Mouse (Mus musculus) kidney, postnatal 25 days (tissue): Measurements from ENCODE around the gene Rhbdd1.

Source experiments
- DNase-seq, 2 experiments: peaks; one replicate each; pipeline ENCODE4 v3.0.0; 2021; ENCODE audit warnings: mixed read lengths in 2 of 2

The Rhbdd1 gene

DNA sequence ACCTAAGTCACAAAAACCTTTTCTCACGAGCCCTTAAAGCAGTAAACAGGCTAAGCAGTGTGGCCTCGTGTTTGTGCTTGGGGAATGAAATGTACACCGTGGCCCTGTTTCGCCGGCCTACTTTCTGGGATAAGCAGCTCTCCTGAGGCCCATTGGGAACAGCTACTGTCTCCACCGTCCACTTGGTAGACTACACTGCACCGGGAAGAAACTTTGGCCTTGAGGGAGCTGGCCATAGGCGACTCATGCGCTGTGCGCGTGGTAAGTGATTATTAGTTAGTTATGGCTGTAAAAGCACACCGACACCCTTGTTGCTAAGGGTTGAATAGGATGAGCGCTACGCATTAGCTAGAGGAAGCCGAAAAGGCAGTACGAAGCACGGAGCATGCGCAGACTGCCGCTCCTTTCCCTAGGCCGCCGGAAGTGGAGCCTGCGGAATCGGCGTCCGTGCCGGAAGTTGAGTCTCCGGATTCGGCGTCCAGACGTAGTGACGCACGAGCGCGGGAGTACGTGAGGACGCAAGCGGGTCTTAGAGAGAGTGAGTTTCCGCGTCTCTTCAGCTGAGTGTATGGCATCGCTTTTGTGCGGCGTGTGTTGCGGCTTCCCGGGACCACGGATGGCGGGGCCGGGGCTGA is at the start of gene Rhbdd1:
TSS of gene Rhbdd1 (plus strand) at position 342 of the 635 bp plus-strand sequence.
- DNase-seq, result peak; percentile 98 to 99

DNA sequence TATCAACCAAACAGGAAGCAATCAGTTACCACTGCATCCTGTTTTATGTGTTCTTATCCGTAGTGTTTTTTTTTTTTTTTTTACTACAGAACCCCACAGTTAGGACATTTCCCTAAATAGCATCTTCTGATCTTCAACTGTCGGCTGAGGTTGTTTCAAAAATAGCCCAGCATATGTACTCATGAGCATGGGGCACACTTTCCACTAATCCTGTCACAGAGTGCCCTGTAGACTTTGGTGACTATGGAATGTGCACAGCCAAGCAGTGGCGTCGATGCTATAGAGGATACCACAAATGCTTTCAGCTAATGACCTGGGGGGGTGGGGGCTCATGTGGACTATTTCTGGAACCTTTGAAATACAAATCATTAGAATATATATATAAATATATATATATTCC is 48.7 kb upstream of the Rhbdd1 start:
- no peak for DNase-seq

DNA sequence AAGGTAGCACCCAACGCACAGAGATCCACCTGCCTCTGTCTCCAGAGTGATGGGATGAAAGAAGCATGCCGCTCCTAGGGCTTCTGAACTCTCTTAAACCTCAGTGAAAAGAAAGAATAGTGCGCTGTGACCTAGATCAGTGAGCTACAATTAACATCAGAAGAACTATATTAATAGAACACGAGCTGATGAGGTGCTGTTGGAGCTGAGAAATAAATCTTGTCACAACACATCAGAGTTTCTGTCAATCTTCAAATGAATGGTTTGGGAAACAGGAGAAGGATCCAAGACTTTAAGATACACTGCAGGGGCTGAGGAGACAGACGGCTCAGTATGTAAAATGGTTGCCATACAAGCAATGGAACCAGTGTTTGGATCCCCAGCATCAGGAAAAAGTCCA is 44.0 kb upstream of the Rhbdd1 start:
- no peak for DNase-seq

DNA sequence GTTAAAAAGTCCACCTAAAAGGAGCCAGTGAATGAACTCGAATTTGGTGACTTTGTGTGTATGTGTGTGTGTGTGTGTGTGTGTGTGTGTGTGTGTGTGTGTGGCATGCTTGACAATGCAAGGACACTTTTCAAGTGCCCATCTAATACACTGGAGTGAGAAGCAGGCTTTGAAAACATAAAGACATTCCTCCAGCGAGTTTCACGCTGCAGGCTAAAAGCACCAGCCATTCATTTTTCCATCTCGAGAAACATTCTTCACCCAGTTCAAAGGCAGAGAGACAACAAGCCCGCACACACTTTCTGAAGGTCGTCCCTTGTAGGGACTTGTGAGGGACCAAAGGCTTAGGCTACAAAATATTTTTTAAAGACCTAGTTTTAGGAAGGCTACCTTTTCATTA is 42.7 kb upstream of the Rhbdd1 start:
- no peak for DNase-seq

DNA sequence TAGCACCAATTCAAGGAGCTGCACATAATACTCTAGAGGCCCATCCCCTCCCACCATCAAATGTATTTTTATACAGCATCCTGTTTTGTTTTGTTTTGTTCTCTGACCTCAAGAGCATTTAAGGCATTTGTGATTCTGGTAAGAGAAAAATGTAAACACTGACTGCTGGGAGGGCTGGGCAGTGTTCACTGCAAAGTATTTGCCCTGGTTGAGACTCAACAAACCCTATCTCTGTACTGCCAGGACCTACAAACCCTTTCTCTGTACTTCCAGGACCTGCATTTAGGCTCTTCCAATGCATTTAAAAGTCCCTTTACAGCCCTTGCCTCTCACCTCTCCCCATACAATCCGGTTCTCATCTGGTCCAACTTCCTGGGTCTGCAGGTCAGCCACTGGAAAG is 41.9 kb upstream of the Rhbdd1 start:
- DNase-seq, result no peak

DNA sequence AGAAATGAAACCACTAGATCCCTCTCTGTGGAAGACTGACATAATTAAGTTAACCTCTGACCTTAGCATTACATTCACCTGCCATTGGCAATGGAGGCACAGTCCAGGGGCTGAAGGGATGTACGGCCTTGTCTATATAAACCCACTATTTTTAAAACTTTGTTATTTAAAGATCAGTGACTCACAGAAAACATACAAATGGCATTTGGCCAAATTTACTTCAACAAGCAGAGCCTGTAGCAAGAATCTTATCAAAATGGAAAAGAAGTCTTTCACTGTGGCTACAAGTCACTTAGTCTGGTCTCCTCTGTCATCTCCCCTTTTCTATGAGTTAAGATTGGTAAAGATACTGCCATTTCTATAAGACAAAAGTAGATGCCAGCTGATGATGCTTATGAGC is 36.5 kb upstream of the Rhbdd1 start:
- no peak for DNase-seq

DNA sequence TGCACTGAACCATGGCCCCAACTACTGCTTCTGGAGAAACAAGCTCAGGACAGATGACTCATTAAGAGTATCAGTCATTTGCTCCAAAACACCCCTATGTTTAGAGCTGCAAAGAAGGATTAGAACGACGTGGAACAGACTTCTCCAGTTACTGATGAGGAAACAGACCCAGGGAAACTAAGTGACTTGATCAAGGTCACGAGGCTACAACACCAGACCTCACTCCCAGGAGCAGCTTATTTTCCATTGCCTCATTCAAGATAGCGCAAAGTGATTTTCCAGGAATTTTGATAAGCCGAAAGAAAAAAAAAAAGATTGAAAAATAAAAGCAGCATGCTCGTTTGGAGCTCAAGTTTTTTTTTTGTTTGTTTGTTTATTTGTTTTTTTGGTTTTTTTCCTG is 34.4 kb upstream of the Rhbdd1 start:
- DNase-seq, result no peak

DNA sequence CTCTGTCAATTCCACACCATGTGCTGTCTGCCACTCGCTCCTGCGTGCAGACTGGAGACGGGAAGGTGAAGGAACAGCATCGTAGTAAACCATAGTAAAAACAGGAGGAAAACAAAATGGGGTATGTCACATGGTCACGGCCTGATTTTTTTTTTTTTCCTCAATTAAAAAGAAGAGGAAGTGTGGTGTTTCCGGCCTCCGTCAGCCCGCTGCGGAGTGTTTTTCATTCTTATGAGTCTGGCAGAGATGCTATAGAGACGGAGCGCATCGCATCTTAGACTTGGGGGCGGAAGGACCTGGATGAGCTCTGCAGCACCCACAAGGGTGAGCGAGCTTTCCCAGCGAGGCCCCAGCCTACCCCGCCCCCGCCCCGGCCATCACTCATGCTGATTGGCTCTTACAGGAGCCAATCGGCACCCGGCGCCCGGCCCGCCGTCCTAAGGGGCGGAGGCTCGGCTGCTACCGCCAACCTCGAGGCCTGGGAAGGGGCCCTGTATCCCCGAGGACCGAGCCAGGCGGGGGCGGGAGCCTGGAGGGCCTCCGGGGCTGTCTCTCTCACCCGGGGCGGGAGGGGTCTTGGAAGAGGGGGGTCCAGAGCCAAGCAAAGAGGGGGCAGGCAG is 33.1 kb upstream of the Rhbdd1 start:
- peak; percentile 86 to 95 for DNase-seq

DNA sequence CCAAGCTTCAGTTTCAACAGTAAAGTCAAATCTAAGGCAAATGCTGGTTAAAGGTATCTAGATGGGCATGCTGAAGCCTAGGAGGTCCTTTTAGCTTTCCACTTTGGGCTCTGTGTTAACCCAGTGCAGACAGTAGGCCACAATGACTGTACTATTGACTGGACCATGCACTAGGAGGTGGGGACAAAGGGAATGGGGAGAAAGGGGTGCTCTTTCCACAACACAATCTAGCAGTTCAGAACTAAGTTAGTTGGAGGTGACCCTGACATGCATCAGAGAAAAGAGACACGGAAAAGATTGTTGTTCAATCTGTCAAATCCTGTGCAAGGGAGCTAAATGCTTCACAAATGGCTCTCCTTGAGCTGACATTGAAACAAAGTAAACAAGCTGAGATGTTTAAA is 32.4 kb upstream of the Rhbdd1 start:
- peak; percentile 5 to 35 for DNase-seq

DNA sequence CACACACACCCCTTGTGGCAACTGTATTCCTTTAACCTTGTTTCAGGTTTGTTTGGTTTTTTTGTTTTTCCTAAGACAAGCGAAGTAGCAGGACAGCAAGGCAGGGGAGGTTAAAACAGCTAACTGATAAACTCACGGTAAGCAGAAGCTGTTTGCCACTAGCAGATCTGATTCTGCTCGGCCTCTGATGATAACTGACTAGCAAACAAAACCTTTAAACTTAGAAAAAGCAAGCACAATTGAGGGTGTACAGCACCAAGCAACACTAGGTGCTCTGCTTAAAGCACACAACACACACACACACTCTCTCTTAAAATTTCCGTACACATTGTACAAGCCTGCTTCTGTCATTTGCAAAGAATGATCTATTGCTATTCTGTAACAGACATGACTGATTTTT is 31.8 kb upstream of the Rhbdd1 start:
- DNase-seq, result no peak

DNA sequence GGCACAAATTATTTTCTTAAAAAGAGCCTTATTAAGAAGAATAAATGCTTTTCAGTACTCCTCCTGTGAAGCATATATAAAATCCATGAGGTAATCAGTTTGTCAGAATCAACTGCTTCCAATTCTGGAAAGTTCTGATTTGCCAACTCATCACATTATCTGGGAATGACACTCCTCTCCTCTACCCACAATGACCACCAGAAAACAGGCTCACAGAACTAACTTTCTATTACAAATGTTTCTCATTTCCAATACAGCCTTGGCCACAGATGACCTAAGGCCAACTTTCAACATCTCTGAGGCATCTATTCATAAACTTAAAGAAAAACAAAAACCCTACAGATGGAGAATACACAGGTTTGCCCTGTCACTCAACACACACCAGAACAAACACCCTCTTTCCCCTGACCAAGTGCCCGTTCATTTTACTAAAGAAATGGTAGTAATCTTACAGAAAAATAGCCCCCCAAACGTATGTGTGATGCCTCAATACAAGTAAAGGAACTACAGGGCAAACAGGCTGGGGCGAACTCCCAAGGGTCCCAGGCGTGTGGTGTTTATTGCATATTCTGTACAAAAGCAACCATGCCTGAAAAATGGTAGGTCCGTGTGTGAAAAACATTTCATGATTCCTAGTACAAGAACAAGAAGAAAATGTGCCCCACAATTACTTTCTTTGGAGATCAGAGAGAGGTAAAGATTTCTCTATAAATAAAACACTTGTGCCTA is 30.6 kb upstream of the Rhbdd1 start:
- no peak for DNase-seq

DNA sequence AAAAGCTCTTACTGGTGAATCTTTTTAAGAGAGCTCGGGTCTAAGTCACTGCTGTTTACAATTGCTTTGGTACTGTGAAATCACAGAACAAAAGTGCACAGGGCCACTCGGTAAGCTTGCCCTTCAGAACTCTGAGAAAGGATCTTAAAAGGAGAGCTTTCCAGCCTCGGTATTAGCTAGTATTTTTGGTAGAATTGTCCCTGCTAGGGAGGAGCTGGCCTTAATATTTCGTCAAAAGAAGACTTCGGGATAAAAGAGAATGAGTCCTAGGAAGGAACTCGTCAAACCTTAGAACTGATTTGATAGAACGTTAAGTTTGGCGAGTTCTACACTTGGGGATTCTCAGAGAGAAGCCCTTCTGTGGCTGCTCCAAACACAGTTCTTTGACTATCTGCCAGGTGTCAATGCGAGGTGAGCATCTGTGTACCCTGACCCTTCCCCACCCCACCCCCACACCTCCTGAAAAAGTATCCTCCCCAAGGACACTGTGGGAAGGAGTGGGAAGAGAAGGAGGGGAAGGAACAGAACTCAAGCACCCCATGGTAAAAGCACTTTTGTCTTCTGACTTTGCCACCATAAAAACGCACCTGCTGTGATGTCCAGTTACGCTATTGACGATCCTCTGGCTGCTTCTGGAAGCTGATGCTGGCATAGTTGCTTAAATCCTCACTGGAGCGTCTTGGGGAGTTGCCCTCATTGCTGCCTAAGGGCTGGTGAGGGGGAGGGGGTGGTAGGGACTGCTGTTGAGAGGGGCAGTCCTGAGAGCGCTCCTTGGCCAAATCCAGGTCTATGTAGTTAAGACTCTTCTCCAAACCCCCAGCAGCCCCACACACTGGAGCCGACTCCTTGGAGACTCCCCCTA is 29.8 kb upstream of the Rhbdd1 start:
- DNase-seq, result peak in 1 of 2 experiments; percentile 40

DNA sequence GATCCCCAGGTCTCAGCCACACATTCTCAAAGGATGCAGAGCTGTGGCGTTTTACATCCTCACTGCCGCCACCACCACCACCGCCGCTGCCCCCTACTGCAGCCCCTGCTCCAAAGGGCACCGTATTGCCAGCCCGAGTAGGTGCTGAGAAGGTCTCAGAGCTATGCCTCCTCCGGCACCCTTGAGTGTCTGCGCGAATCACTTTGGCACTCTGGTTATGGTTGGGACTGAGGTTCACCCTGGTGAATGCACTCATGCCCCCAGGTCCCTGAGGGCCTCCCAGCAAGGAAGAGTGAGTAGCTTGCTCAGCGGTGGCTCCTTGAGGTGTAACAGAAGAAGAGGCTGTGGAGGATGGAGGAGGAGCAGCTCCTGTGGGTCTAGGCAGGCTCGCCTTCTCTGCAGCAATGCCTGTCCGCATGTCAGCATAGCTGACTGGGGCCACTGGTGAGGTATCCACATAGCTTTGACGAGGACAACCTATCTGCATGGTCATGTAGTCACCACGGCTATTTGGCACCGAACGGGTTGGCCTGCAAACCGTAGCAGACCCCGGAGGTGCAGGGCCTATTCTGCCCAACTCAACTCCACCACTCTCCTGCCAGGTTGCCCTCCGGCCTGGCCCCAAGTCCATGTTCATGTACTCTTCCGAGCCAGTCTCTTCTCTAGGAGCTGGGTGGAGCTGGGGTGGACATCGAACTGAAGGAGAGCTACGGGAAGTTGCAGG is 29.0 kb upstream of the Rhbdd1 start:
- DNase-seq, result peak in 1 of 2 experiments; percentile 50

DNA sequence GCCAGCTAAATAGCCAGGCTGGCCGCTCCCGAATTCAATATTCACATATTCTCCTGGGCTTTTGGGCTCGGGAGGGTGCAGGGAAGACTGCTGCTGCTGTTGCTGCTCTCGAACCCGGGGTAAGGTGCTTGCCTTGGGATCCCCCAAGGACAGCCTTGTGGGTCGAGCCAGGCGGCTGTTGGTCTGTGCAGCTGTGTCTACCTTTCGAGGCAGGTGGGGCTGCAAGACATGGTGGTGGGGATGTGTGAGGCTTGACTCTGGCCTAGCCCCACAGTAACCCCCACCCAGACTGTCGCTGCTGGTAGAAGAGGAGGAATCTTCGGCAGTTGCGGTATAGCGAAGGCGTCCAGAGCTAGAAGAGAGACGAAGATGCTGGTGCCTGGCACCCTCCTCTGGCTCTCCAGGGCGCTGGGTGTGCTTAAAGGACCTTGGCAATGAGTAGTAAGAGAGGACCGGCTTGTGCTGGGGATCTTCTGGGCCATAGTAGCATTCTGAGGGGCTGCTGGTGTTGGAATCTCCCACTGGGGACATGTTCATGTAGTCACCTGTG is 28.4 kb upstream of the Rhbdd1 start:
- DNase-seq, result peak in 1 of 2 experiments; percentile 38

DNA sequence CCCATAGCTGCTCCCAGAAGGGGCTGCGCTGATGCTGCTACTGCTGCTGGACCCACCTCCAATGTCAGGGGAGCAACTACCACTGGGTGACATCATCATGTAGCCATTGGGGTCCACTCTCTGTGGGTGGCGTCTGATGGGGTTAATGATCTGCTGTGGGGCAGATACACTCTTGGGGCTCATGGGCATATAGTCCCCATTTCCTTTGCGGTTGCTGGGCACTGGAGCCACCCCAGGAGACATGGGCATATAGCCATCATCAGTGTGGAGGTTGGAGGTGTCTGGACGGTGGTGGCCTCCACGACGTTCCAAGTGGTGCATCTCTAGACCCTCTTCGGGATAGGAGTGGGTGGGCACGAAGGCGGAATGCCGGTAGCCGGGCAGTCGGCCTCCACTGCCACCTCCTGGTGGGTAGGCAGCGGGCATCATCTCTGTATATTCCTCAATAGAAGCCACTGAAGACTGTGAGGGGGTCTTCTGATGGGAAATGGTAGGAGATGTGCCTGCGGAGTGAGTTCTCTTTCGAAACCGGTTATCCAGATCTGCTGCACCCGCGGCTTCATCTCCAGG is 27.7 kb upstream of the Rhbdd1 start:
- no peak for DNase-seq

DNA sequence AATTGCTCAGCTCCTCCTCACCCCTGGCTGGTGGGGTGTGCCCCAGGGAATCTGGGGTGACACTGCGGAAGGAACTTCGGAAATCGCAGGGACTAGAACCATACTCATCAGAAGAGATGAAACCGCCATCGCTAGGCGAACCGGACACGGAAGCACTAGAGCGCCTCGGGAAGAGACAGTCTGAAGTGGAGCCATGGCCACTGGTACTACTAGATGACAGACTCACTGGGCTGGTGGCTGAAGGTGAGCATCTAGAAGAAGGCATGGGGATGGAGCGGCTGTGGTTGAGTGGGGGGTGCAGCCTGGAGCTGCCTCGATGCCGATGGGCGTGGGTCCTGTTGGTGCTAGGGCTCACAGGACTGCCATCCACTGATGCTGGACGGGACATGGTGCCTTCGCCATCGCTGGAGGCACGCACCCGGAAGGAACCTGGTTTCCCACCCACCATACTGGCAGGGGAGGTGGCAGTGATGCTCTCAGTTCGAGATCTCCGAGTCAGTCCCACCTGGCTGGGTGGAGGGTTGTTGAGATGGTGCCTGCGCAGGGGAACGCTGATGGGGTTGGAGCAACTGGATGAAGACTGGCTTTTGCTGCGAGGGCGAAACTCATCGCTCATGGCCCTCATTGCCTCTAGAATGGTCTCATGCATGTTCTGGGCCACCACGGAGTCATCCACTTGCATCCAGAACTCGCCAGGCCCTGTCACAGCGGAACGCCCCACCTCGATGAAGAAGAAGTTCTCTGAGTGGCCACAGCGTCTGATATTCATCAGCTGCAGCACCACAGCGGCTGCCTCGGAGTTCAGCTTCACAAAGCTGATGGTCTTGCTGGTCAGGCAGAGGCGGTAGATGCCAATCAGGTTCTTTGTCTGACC is 26.9 kb upstream of the Rhbdd1 start:
- DNase-seq, result peak in 1 of 2 experiments; percentile 45

DNA sequence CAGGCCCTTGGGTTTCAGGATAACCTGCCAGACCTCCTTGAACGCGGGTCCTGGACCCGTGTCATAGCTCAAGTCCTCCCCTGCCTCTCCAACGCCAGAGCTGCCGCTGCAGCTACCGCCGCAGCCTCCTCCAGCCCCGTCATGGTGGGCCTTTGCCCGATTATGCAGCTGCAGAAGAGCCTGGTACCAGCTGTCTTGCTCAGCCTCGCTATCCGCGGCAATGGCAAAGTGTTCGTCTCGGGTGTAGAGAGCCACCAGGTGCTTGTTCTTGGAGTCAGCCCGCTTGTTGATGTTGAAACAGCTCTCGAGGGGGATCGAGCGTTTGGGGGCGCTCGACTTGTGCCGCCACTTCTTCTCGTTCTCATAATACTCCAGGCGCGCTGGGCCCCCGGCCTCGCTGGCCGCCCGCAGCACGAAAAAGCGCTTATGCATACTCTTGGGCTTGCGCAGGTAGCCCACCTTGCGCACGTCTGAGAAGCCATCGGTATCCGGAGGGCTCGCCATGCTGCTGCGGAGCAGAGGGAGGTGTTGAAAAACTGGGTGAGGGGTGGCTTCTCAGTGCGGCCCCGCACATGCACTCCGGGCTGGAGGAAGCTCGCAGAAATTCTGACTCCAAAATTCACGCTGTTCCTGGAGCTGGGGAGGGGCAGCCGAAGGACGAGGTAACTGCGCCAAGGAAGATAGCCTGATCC is 26.1 kb upstream of the Rhbdd1 start:
- peak; percentile 39 to 70 for DNase-seq

DNA sequence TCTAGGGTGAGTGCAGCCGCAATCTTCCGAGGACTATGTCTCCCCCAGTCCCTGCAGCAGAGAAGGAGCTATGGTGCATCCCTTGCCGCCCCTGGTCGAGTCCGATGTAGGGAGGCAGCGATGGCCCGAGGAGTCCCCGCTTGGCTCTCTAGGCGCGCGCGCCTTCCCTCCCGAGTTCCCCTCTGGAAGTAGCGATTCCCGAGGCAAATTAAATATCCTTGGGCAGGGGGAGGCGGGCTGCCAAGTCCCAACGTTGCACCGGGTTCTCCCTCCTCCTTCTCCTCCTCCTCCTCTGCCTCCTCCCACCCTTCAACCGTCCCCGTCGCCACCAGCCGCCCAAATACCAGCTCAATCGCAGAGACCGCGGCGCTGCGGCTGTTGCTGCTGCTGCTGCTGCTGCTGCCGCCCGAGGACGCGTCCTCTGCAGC is 25.5 kb upstream of the Rhbdd1 start:
- DNase-seq, result peak; percentile 81 to 89

DNA sequence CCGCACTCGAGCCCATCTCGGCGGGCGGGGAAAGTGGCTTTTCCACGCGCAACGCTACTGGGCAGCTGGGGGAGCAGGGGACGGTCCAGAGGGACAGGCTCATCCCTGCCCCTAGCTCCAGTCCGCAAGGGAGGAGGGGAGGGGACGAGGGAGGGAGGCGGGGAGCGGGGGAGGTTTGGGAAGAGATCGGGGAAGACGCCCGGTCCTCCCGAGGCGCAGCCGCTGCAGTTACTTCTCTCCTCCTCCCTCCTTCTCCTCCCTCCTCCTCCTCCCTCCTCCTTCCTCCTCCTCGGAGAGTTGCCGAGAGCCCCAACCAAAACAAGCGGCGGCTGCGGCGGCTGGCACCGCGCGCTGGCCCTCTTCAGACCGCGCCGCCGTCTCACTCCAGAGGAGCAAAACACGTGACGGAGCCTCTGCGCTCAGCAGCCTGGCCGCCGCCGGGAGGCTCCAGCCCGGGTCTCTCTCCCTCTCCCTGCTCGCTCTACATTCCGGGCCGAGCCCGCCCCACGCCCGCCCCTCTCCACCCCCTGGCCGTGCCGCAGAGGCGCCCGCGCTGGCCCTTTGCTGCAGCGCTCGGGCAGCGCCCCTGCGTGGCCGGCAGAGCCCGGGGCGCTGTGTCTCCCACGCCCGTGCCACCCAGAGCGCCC is 25.0 kb upstream of the Rhbdd1 start, which contains the start of gene Irs1:
TSS of gene Irs1 (minus strand) at position 266 of the 647 bp plus-strand sequence.
- DNase-seq, result peak; percentile 84 to 95
